Mouse (Mus musculus): Measurements from ENCODE around the gene Capn2. TPM values are rescaled to one million over a fixed set of nuclear protein-coding genes. Genes with fewer than 3 reads are reported as not detected.

The Capn2 gene
- polyA plus RNA-seq, 1 experiment from 2014 or later, result 39.6 TPM

GRCm38 (mm10) chr1:182527921-182528858, 10.8 kb upstream of the Capn2 start:
- DNase-seq (ENCODE audit: low spot score), result no peak

DNA sequence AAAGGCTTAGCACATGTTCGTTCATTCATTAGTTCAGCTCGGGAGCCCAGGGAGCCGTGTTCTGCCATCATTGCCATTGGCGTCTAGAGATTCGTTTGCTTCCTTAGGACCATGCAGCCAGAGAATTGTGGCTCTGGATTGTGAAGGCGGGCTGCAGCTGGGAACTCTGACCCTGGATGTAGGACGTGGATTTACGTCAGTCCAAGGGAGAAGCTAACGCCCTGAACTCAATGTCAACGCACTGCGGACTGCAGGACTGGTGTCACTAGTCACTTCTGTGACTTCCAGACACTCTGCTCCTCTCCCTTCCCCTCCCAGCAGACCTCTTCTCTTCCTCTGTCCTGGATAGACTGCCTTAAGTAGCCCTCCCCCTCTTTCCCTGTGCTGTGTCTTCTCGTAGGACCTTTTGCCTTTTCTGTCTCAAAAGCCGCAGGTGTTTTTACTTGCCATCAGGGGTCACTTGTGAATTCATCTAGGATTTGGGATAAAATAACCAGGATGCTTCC, 9.9 kb upstream of the Capn2 start:
- peaks cover 3% of the 10 kb centered on the region; the same call in 1 of the 2 replicates for H3K4me1 ChIP-seq (ENCODE audit: control insufficient read depth, insufficient read depth, low read length)
- no peak overlapping the region for H3K9ac ChIP-seq (ENCODE audit: low read length)
- no peak overlapping the region for H3K27ac ChIP-seq (ENCODE audit: low read depth, low read length)
- H3K4me3 ChIP-seq (ENCODE audit: low read depth, low read length), result no peak overlapping the region
- ATAC-seq, result no peak
- H3K36me3 ChIP-seq (ENCODE audit: control insufficient read depth, insufficient read depth, low read length), result no peaks in the 10 kb centered on the region
- no peaks in the 10 kb centered on the region for H3K9me3 ChIP-seq (replicated peaks; ENCODE audit: control insufficient read depth, low read length)
- H3K4me2 ChIP-seq (ENCODE audit: low read length), result no peak overlapping the region
- WGBS, result 39% methylated on average over 13 of the region's 13 CpGs
- no peak for DNase-seq (ENCODE audit: low spot score)
- no peaks in the 10 kb centered on the region for H3K27me3 ChIP-seq (replicated peaks; ENCODE audit: control insufficient read depth, insufficient read depth, low read length)

More at GRCm38 (mm10) chr1:182527921-182528858, 10.8 kb upstream of the Capn2 start:
- Histone ChIP-seq H3K4me3 (ENCODE audit: low read depth, low read length) (no peak overlapping the region), H3K27me3 (replicated peaks; ENCODE audit: control insufficient read depth, insufficient read depth, low read length) (no peaks in the 10 kb centered on the region), H3K36me3 (ENCODE audit: control insufficient read depth, insufficient read depth, low read length) (no peaks in the 10 kb centered on the region), H3K4me1 (ENCODE audit: control insufficient read depth, insufficient read depth, low read length) (peaks cover 3% of the 10 kb centered on the region; the same call in 1 of the 2 replicates), H3K9me3 (replicated peaks; ENCODE audit: control insufficient read depth, low read length) (no peaks in the 10 kb centered on the region), H3K4me2 (ENCODE audit: low read length) (peak overlapping the region; percentile 29; the same call in 1 of the 2 replicates), H3K27ac (ENCODE audit: low read depth, low read length) (no peak overlapping the region), H3K9ac (ENCODE audit: low read length) (0 out of 2 replicates have a peak overlapping the region, but pooled peaks have one; percentile 18)
- 0 out of 2 replicates have a peak, but pooled peaks have one; percentile 23 for ATAC-seq
- 4% methylated on average over 19 of the region's 19 CpGs for whole genome bisulfite sequencing

GRCm38 (mm10) chr1:182525601-182526000, 8.2 kb upstream of the Capn2 start:
- 81% methylated on average over 3 of the region's 3 CpGs for WGBS
- H3K4me2 ChIP-seq (ENCODE audit: low read length), result no peak overlapping the region
- H3K4me3 ChIP-seq (ENCODE audit: low read depth, low read length), result no peak overlapping the region
- H3K4me1 ChIP-seq (ENCODE audit: control insufficient read depth, insufficient read depth, low read length), result peaks cover 3% of the 10 kb centered on the region; the same call in 1 of the 2 replicates
- H3K27ac ChIP-seq (ENCODE audit: low read depth, low read length), result no peak overlapping the region
- no peaks in the 10 kb centered on the region for H3K9me3 ChIP-seq (replicated peaks; ENCODE audit: control insufficient read depth, low read length)
- DNase-seq (ENCODE audit: low spot score) (no peak), ATAC-seq (no peak)
- no peaks in the 10 kb centered on the region for H3K36me3 ChIP-seq (ENCODE audit: control insufficient read depth, insufficient read depth, low read length)
- no peak overlapping the region for H3K9ac ChIP-seq (ENCODE audit: low read length)
- H3K27me3 ChIP-seq (replicated peaks; ENCODE audit: control insufficient read depth, insufficient read depth, low read length), result no peaks in the 10 kb centered on the region

DNA sequence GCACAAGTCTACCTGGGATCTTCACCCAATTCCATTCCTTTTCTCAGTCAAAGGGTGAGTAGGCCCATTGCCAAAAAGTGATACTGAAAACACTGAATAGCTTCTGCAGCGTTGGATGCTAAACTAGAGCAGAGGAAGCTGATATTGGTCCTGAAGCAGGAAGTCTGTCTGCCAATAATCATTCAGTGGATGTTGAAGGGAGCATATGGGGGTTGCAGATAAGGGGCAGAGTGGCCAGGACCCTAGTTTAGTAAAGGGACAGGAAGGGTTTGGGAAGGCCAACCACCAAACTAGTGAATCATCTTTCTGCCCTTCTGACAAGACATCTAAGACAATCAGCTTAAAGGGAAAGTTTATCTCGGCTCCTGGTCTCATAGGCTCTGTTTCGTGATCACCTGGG, 6.3 kb upstream of the Capn2 start:
- H3K27me3 ChIP-seq (replicated peaks; ENCODE audit: control insufficient read depth, insufficient read depth, low read length), result no peaks in the 10 kb centered on the region
- WGBS, result 89% methylated on average over 3 of the region's 3 CpGs
- H3K4me3 ChIP-seq (ENCODE audit: low read depth, low read length), result no peak overlapping the region
- H3K27ac ChIP-seq (ENCODE audit: low read depth, low read length), result no peak overlapping the region
- peaks cover 3% of the 10 kb centered on the region; the same call in 1 of the 2 replicates for H3K4me1 ChIP-seq (ENCODE audit: control insufficient read depth, insufficient read depth, low read length)
- no peak for ATAC-seq
- H3K36me3 ChIP-seq (ENCODE audit: control insufficient read depth, insufficient read depth, low read length), result no peaks in the 10 kb centered on the region
- no peak overlapping the region for H3K4me2 ChIP-seq (ENCODE audit: low read length)
- H3K9ac ChIP-seq (ENCODE audit: low read length), result no peak overlapping the region
- DNase-seq (ENCODE audit: low spot score), result no peak
- no peaks in the 10 kb centered on the region for H3K9me3 ChIP-seq (replicated peaks; ENCODE audit: control insufficient read depth, low read length)

DNA sequence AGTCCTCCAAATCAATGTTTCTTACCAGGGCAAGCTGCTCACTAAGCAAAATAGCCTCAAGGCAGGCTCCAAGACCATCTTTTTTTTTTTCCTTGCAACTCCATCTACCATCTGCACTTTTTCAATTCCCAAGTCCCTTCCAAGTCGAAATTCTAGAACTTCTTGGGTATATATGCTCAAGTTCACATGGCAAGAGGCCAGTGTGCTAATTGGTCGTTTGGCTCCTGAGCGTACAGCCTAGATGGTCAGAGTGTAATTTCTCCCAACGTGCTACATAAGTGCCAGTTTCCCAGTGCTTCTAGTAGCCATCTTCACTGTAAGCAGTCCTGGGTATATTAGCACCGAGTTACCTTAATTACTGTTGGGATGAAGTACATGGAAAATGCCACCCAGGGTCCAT, 5.6 kb upstream of the Capn2 start:
- Histone ChIP-seq H3K9me3 (replicated peaks; ENCODE audit: control insufficient read depth, low read length) (no peaks in the 10 kb centered on the region), H3K27ac (ENCODE audit: low read depth, low read length) (no peak overlapping the region), H3K4me1 (ENCODE audit: control insufficient read depth, insufficient read depth, low read length) (no peaks in the 10 kb centered on the region), H3K4me3 (ENCODE audit: low read depth, low read length) (no peak overlapping the region), H3K27me3 (replicated peaks; ENCODE audit: control insufficient read depth, insufficient read depth, low read length) (no peaks in the 10 kb centered on the region), H3K36me3 (ENCODE audit: control insufficient read depth, insufficient read depth, low read length) (no peaks in the 10 kb centered on the region), H3K9ac (ENCODE audit: low read length) (no peak overlapping the region), H3K4me2 (ENCODE audit: low read length) (no peak overlapping the region)
- ATAC-seq, result no peak
- 68% methylated on average over 5 of the region's 5 CpGs for WGBS
- DNase-seq (ENCODE audit: low spot score), result no peak

DNA sequence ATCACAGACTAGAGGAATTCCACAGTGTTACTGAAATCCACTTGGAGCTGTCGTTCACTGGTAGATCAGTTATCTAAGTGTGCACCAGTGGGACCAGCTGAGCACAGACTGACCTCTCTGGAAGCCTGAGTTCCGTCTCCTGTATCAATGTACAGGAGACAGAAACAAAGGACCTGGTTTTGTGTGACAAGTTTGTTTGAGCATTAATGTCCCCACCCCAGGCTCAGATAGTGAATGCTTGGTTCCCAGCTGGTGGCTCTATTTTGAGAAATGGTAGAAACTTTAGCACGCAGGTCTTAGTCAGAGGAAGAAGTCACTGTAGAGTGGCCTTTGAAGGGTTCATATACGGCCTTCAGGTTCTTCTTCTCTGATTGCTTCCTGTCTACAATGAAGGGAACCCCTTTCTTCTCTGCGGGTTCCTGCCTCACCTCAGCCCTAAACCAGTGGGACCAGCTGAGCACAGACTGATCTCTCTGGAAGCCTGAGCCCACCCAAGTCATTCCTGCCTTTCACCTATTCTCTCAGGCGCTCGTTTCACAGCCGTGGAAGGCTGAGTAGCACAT, 3.6 kb upstream of the Capn2 start:
- Histone ChIP-seq H3K4me1 (ENCODE audit: control insufficient read depth, insufficient read depth, low read length) (peaks cover 3% of the 10 kb centered on the region), H3K27ac (ENCODE audit: low read depth, low read length) (no peak overlapping the region), H3K9ac (ENCODE audit: low read length) (no peak overlapping the region), H3K4me2 (ENCODE audit: low read length) (no peak overlapping the region), H3K27me3 (replicated peaks; ENCODE audit: control insufficient read depth, insufficient read depth, low read length) (no peaks in the 10 kb centered on the region), H3K4me3 (ENCODE audit: low read depth, low read length) (no peak overlapping the region), H3K9me3 (replicated peaks; ENCODE audit: control insufficient read depth, low read length) (no peaks in the 10 kb centered on the region), H3K36me3 (ENCODE audit: control insufficient read depth, insufficient read depth, low read length) (no peaks in the 10 kb centered on the region)
- WGBS, result 71% methylated on average over 8 of the region's 8 CpGs
- no peak for ATAC-seq
- DNase-seq (ENCODE audit: low spot score), result no peak

GRCm38 (mm10) chr1:182520091-182520937, 2.9 kb upstream of the Capn2 start:
- no peaks in the 10 kb centered on the region for H3K9me3 ChIP-seq (replicated peaks; ENCODE audit: control insufficient read depth, low read length)
- H3K9ac ChIP-seq (ENCODE audit: low read length), result no peak overlapping the region
- peaks cover 9% of the 10 kb centered on the region for H3K4me1 ChIP-seq (ENCODE audit: control insufficient read depth, insufficient read depth, low read length)
- no peak for ATAC-seq
- DNase-seq (ENCODE audit: low spot score), result peak; percentile 33
- H3K4me3 ChIP-seq (ENCODE audit: low read depth, low read length), result no peak overlapping the region
- no peak overlapping the region for H3K27ac ChIP-seq (ENCODE audit: low read depth, low read length)
- H3K36me3 ChIP-seq (ENCODE audit: control insufficient read depth, insufficient read depth, low read length), result no peaks in the 10 kb centered on the region
- WGBS, result 27% methylated on average over 14 of the region's 14 CpGs
- H3K4me2 ChIP-seq (ENCODE audit: low read length), result no peak overlapping the region
- H3K27me3 ChIP-seq (replicated peaks; ENCODE audit: control insufficient read depth, insufficient read depth, low read length), result no peaks in the 10 kb centered on the region

DNA sequence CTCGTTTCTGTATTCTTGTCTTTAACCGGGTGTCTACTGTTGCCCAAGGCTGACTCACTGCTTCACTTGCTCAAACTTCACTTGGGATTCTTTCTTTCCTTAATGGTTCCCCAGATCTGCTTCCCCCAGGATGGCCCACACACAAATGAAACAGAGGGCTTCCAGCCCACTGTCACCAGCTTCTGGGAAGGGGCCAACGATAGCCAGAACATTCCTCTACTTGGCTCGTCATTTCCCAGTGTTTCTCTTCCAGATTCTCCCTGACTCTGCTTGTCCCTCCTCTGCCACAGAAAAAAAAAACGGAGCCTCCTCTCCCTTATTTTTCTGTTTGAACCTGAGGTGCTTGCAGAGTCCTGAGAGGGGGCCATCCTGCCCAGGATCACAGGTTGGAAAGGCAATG, 1.9 kb upstream of the Capn2 start:
- no peak overlapping the region for H3K4me3 ChIP-seq (ENCODE audit: low read depth, low read length)
- no peaks in the 10 kb centered on the region for H3K36me3 ChIP-seq (ENCODE audit: control insufficient read depth, insufficient read depth, low read length)
- H3K9me3 ChIP-seq (replicated peaks; ENCODE audit: control insufficient read depth, low read length), result no peaks in the 10 kb centered on the region
- H3K9ac ChIP-seq (ENCODE audit: low read length), result no peak overlapping the region
- no peak overlapping the region for H3K4me2 ChIP-seq (ENCODE audit: low read length)
- 74% methylated on average over 5 of the region's 5 CpGs for WGBS
- H3K27me3 ChIP-seq (replicated peaks; ENCODE audit: control insufficient read depth, insufficient read depth, low read length), result no peaks in the 10 kb centered on the region
- DNase-seq (ENCODE audit: low spot score) (no peak), ATAC-seq (no peak)
- H3K27ac ChIP-seq (ENCODE audit: low read depth, low read length), result no peak overlapping the region
- H3K4me1 ChIP-seq (ENCODE audit: control insufficient read depth, insufficient read depth, low read length), result peaks cover 9% of the 10 kb centered on the region

Data from forebrain, embryonic 14.5 days (tissue).